10 mouse cellular contexts compared by ENCODE assay signal in genomic region chr7:130837941-130838657, GRCm38 (mm10). TPM values are rescaled to one million over a fixed set of nuclear protein-coding genes. Genes with fewer than 3 reads are reported as not detected.
DNase-seq lines count a peak whose midpoint lies in the region; ATAC-seq and TF ChIP-seq lines count a peak whose summit lies in the region.
"Had no signal": no experiment of that assay in that cellular context is flagged by ENCODE, and none has a peak within 500 bp of the region (broad histone marks: within the 10 kb centered on the region; RNA-seq: fewer than 3 reads in every experiment).

No protein-coding gene starts in this region.

- peaks cover 14% of the 10 kb centered on the region for H3K27me3 ChIP-seq in limb, embryonic 12.5 days
- H3K27me3 ChIP-seq in limb, embryonic 10.5 days (ENCODE audit: low read depth, poor library complexity, severe bottlenecking): peaks cover 23% of the 10 kb centered on the region
- H3K27me3 ChIP-seq in neural tube, embryonic 12.5 days (replicated peaks): no peaks in the 10 kb centered on the region; the same call in 1 of the 2 replicates
- H3K27me3 ChIP-seq in thymus, adult 2 months (ENCODE audit: control insufficient read depth, insufficient read depth, low read length): no peaks in the 10 kb centered on the region

- no peak overlapping the region for H3K4me2 ChIP-seq in limb, embryonic 12.5 days
- peak overlapping the region; percentile 21 for H3K4me2 ChIP-seq in neural tube, embryonic 12.5 days (replicated peaks)
- H3K4me2 ChIP-seq: embryonic facial prominence, embryonic 13.5 days; limb, embryonic 13.5 days had no signal

- H3K4me1 ChIP-seq in limb, embryonic 12.5 days (replicated peaks): peaks cover 12% of the 10 kb centered on the region
- peaks cover 28% of the 10 kb centered on the region for H3K4me1 ChIP-seq in limb, embryonic 10.5 days
- peaks cover 45% of the 10 kb centered on the region for H3K4me1 ChIP-seq in neural tube, embryonic 12.5 days
- 0 out of 2 replicates have a peak, but pooled peaks cover 3% of the 10 kb centered on the region for H3K4me1 ChIP-seq in thymus, adult 2 months (replicated peaks; ENCODE audit: control insufficient read depth, insufficient read depth, low read length)

- no peak overlapping the region for H3K27ac ChIP-seq in limb, embryonic 12.5 days
- H3K27ac ChIP-seq in limb, embryonic 10.5 days: no peak overlapping the region; the same call in 1 of the 2 replicates
- H3K27ac ChIP-seq in neural tube, embryonic 12.5 days: 0 out of 2 replicates have a peak overlapping the region, but pooled peaks have one; percentile 10
- no peak overlapping the region for H3K27ac ChIP-seq in thymus, adult 2 months (ENCODE audit: control insufficient read depth, insufficient read depth, low read length)
- H3K27ac ChIP-seq: embryonic facial prominence, embryonic 13.5 days; limb, embryonic 13.5 days had no signal

- no peak overlapping the region for H3K4me3 ChIP-seq in limb, embryonic 12.5 days (replicated peaks)
- no peak overlapping the region for H3K4me3 ChIP-seq in limb, embryonic 10.5 days
- no peak overlapping the region for H3K4me3 ChIP-seq in neural tube, embryonic 12.5 days
- H3K4me3 ChIP-seq in thymus, adult 2 months (ENCODE audit: control insufficient read depth, insufficient read depth, low read length): no peak overlapping the region
- H3K4me3 ChIP-seq: embryonic facial prominence, embryonic 13.5 days; limb, embryonic 13.5 days had no signal

- no peak for DNase-seq in limb, embryonic 10.5 days (ENCODE audit: low spot score)
- DNase-seq in embryo, embryonic 10 days (ENCODE audit: low spot score): peak; percentile 82
- DNase-seq in kidney, adult 11 months: peak; percentile 94
- DNase-seq in thymus, adult 2 months: no peak
- DNase-seq in urinary bladder, postnatal 25 days (ENCODE audit: low spot score): no peak

- TF ChIP-seq POLR2A in thymus, adult 2 months (IDR thresholded peaks at IDR 0.05; ENCODE audit: control insufficient read depth, extremely low read depth, insufficient read depth, low read length, poor library complexity): no peak

- H3K9me3 ChIP-seq in limb, embryonic 12.5 days: no peaks in the 10 kb centered on the region
- H3K9me3 ChIP-seq in limb, embryonic 10.5 days (replicated peaks): no peaks in the 10 kb centered on the region
- no peaks in the 10 kb centered on the region for H3K9me3 ChIP-seq in neural tube, embryonic 12.5 days
- H3K9me3 ChIP-seq: embryonic facial prominence, embryonic 13.5 days; limb, embryonic 13.5 days had no signal

- H3K36me3 ChIP-seq in limb, embryonic 12.5 days: no peaks in the 10 kb centered on the region
- no peaks in the 10 kb centered on the region for H3K36me3 ChIP-seq in limb, embryonic 10.5 days
- no peaks in the 10 kb centered on the region for H3K36me3 ChIP-seq in neural tube, embryonic 12.5 days
- no peaks in the 10 kb centered on the region for H3K36me3 ChIP-seq in thymus, adult 2 months (ENCODE audit: control insufficient read depth, insufficient read depth, low read length)
- H3K36me3 ChIP-seq: embryonic facial prominence, embryonic 13.5 days; limb, embryonic 13.5 days had no signal

- 52% methylated on average over 12 of the region's 12 CpGs for WGBS in limb, embryonic 12.5 days
- 57% methylated on average over 12 of the region's 12 CpGs for WGBS in limb, embryonic 10.5 days
- 17% methylated on average over 12 of the region's 12 CpGs for WGBS in neural tube, embryonic 12.5 days
- WGBS in thymus, adult 2 months: 94% methylated on average over 12 of the region's 12 CpGs

- no peak for TF ChIP-seq CTCF in thymus, adult 2 months (IDR thresholded peaks at IDR 0.05; ENCODE audit: borderline replicate concordance, control insufficient read depth, extremely low read depth, insufficient read depth, low read length, poor library complexity)

- H3K9ac ChIP-seq in limb, embryonic 12.5 days (replicated peaks): 0 out of 2 replicates have a peak overlapping the region, but pooled peaks have one; percentile 23
- no peak overlapping the region for H3K9ac ChIP-seq in neural tube, embryonic 12.5 days
- H3K9ac ChIP-seq: embryonic facial prominence, embryonic 13.5 days; limb, embryonic 13.5 days had no signal

- no peak for ATAC-seq in limb, embryonic 12.5 days (ENCODE audit: insufficient number of reproducible peaks, insufficient read depth, low FRiP score, low TSS enrichment, low read depth)
- ATAC-seq in neural tube, embryonic 12.5 days (ENCODE audit: low FRiP score, low read depth): peak; percentile 82
- ATAC-seq in megakaryocyte progenitor cell, adult 5-6 weeks (replicated peaks; ENCODE audit: poor library complexity): no peak

RNA-seq across cellular contexts. Expression of gene Plekha1, which starts 27.5 kb away (rescaled TPM):
- 33.3 and 37.9 TPM in 2 replicates for polyA plus RNA-seq in limb, embryonic 12.5 days (2016; fragmentation: Nextera tagmentation; extraction: Ambion mirVana)
- polyA plus RNA-seq in limb, embryonic 10.5 days (2016; fragmentation: Nextera tagmentation; extraction: Ambion mirVana): 27.5 and 31.3 TPM in 2 replicates
- 57.2 and 62.0 TPM in 2 replicates for polyA plus RNA-seq in neural tube, embryonic 12.5 days (2016; fragmentation: Nextera tagmentation; extraction: Ambion mirVana)
- total RNA-seq in megakaryocyte progenitor cell, adult 5-6 weeks (2015): 12.4 and 14.0 TPM in 2 replicates
- 19.3 and 23.3 TPM in 2 replicates for total RNA-seq in megakaryocyte progenitor cell, adult 5-6 weeks (2017)
- polyA plus RNA-seq in thymus, adult 2 months (2012; rRNA removed): 23.1 and 23.7 TPM in 2 replicates

Comparison
In these comparisons a context has a peak if more than half of its experiments do, and no peak if none do; other contexts are left out.
1. DNase-seq: peak in embryo, embryonic 10 days (single experiment) and kidney, adult 11 months (single experiment); none in limb, embryonic 10.5 days (single experiment), thymus, adult 2 months (single experiment) and urinary bladder, postnatal 25 days (single experiment).